Mouse (Mus musculus): Measurements from ENCODE around the gene Naa25.

DNA sequence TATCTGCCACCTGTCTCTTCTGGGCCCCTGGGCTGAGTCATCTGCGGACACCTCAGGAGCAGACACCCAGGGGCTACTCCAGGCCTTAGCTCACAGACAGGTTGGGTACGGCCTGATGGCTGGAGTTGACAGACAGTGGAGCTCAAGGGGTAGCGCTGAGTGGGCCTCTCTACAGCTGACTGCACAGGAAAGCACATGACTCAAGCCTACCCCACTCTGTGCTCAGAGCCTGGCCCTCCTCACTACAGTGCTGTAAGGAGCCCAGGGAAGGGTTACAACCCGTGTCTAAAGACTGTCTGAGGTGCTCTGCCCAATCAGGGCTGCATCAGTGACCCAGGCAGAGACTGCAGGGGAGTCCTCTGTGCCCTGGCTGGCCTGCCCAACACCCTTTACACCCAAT is 30.5 kb upstream of the Naa25 start:
- TF ChIP-seq EP300 (IDR thresholded peaks at IDR 0.05) (no peak), CTCF (IDR thresholded peaks at IDR 0.05) (no peak)
